Mouse (Mus musculus): ENCODE measurements at regions not wholly inside any gene's neighbourhood (a gene's known extent, or its start where the extent isn't known, plus 50 kb on each side); places are given as distances from the start of the nearest gene placed in this dataset.

DNA sequence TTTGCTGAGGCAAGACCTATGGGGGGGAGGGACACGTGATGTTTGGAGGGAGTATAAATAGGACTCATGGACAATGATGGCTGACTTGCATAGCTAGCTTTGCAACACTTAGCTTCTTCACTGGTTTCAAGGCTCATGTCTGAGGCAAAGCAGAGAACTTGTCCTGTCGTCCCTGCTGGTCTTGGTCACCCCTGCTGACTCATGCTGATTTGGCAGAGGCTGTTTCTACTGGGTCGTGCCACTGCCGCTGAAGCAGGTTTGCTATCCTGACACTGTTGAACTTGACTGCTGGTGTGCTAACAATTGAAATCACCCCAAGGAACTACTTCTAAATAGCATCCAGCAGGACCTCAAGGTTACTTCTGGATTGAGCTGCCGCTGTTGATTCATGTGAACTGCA, 329.0 kb downstream of the Cxcl12 start:
- Histone ChIP-seq H3K36me3 (ENCODE audit: insufficient read depth, low read length) (no peaks in the 10 kb centered on the region), H3K27me3 (ENCODE audit: insufficient read depth, low read length) (no peaks in the 10 kb centered on the region), H3K4me3 (replicated peaks; ENCODE audit: low read depth, low read length) (no peak overlapping the region), H3K4me1 (replicated peaks; ENCODE audit: insufficient read depth, low read length) (no peaks in the 10 kb centered on the region), H3K4me2 (ENCODE audit: low read length) (no peak overlapping the region), H3K9ac (ENCODE audit: low read depth, low read length) (no peak overlapping the region), H3K27ac (no peak overlapping the region), H3K9me3 (replicated peaks; ENCODE audit: low read length) (no peaks in the 10 kb centered on the region)
- TF ChIP-seq CTCF (IDR thresholded peaks at IDR 0.05; ENCODE audit: low read depth) = no peak
- 63% methylated on average over 5 of the region's 5 CpGs for WGBS
- no peak for DNase-seq (ENCODE audit: low spot score)
- no peak for ATAC-seq (replicated peaks; ENCODE audit: low FRiP score, low read depth)

DNA sequence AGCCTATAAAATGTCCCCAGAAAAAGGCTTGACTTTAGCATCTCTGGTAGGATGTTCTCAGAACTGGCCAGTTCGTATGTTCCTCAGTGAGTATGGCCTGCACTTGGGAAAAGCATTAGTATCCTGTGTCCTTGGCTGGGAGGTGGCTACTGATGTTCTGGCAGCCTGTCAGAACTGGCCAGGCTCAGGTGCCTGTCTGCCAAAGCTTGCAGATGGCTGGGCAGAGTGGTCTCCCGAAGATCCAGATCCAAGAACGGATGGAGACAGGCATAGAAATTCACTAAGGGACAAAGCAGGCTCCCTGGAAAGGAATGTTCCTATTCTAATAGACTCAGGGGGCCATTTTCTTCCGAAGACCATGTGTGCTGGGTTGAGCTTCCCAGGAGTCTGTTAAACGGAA, 329.6 kb downstream of the Cxcl12 start:
- no peaks in the 10 kb centered on the region for H3K27me3 ChIP-seq (ENCODE audit: insufficient read depth, low read length)
- no peak overlapping the region for H3K27ac ChIP-seq
- no peaks in the 10 kb centered on the region for H3K9me3 ChIP-seq (replicated peaks; ENCODE audit: low read length)
- no peaks in the 10 kb centered on the region for H3K36me3 ChIP-seq (ENCODE audit: insufficient read depth, low read length)
- WGBS = 92% methylated on average over 5 of the region's 5 CpGs
- TF ChIP-seq CTCF (IDR thresholded peaks at IDR 0.05; ENCODE audit: low read depth) = no peak
- H3K4me2 ChIP-seq (ENCODE audit: low read length) = no peak overlapping the region
- ATAC-seq (replicated peaks; ENCODE audit: low FRiP score, low read depth) (no peak), DNase-seq (ENCODE audit: low spot score) (no peak)
- H3K9ac ChIP-seq (ENCODE audit: low read depth, low read length) = no peak overlapping the region
- H3K4me1 ChIP-seq (replicated peaks; ENCODE audit: insufficient read depth, low read length) = no peaks in the 10 kb centered on the region
- no peak overlapping the region for H3K4me3 ChIP-seq (replicated peaks; ENCODE audit: low read depth, low read length)

- 22% methylated on average over 5 of the region's 5 CpGs for WGBS
- no peak; the same call in 1 of the 2 replicates for ATAC-seq (replicated peaks; ENCODE audit: low FRiP score, low read depth)
Observed at GRCm38 (mm10) chr6:117502346-117502745, 334.0 kb downstream of the Cxcl12 start.

DNA sequence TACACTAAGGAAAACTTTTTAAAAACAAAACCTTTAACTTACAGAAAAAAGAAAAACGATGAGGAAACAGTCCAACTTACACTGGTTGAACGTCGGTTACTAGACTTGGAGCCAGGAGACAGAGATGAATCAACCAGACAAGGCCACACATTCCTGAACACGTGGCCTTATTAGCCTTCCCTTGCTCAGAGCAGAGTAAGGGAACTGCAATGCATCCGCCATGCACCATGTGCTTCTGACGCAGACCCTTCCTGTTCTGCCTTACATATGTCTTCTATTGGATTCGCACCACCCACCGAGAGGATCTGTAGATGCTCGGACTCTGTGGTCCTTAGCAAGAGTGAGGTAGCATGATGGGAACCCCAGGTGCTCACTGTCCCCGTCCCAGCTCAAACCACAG, 336.2 kb upstream of the Zfp637 start:
- Histone ChIP-seq H3K4me1 (replicated peaks; ENCODE audit: insufficient read depth, low read length) (peaks cover 20% of the 10 kb centered on the region), H3K9me3 (replicated peaks; ENCODE audit: low read length) (no peaks in the 10 kb centered on the region), H3K4me2 (ENCODE audit: low read length) (no peak overlapping the region), H3K27me3 (ENCODE audit: insufficient read depth, low read length) (0 out of 2 replicates have a peak, but pooled peaks cover 3% of the 10 kb centered on the region), H3K9ac (ENCODE audit: low read depth, low read length) (no peak overlapping the region), H3K27ac (no peak overlapping the region), H3K4me3 (replicated peaks; ENCODE audit: low read depth, low read length) (no peak overlapping the region), H3K36me3 (ENCODE audit: insufficient read depth, low read length) (no peaks in the 10 kb centered on the region)
- 61% methylated on average over 10 of the region's 10 CpGs for WGBS
- TF ChIP-seq CTCF (IDR thresholded peaks at IDR 0.05; ENCODE audit: low read depth) = no peak
- ATAC-seq (replicated peaks; ENCODE audit: low FRiP score, low read depth) (no peak), DNase-seq (ENCODE audit: low spot score) (peak; percentile 27)

More at GRCm38 (mm10) chr6:117502346-117502745, 334.0 kb downstream of the Cxcl12 start:
- H3K4me2 ChIP-seq (ENCODE audit: low read length) = no peak overlapping the region
- DNase-seq (ENCODE audit: low spot score) = peak; percentile 87
- H3K4me3 ChIP-seq (replicated peaks; ENCODE audit: low read depth, low read length) = no peak overlapping the region
- H3K27me3 ChIP-seq (ENCODE audit: insufficient read depth, low read length) = no peaks in the 10 kb centered on the region
- H3K27ac ChIP-seq = no peak overlapping the region
- H3K36me3 ChIP-seq (ENCODE audit: insufficient read depth, low read length) = no peaks in the 10 kb centered on the region
- no peaks in the 10 kb centered on the region for H3K9me3 ChIP-seq (replicated peaks; ENCODE audit: low read length)
- no peak for TF ChIP-seq CTCF (IDR thresholded peaks at IDR 0.05; ENCODE audit: low read depth)
- no peak overlapping the region for H3K9ac ChIP-seq (ENCODE audit: low read depth, low read length)
- peaks cover 10% of the 10 kb centered on the region for H3K4me1 ChIP-seq (replicated peaks; ENCODE audit: insufficient read depth, low read length)

DNA sequence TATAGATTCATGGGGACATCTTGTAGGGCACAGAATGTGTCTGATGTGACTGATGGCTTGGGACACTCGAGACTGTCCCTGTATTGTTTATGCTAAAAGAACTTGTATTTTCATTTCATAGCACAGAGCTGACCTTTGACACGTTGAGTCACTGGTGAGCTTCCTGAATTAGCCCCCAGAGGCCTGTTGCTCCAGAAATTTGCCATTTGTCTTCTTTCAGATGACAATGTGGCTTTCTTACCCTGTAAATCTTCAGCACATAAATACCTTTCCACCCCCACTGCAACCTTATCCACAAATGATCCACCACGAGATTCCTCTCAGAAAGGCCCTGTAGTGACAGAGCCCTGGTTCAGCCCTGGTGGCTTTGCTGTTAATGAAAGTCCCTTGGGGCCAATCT, 335.5 kb upstream of the Zfp637 start:
- H3K36me3 ChIP-seq (ENCODE audit: insufficient read depth, low read length) = no peaks in the 10 kb centered on the region
- 19% methylated on average over 3 of the region's 3 CpGs for WGBS
- DNase-seq (ENCODE audit: low spot score) = peak; percentile 73
- no peak overlapping the region for H3K4me3 ChIP-seq (replicated peaks; ENCODE audit: low read depth, low read length)
- H3K4me1 ChIP-seq (replicated peaks; ENCODE audit: insufficient read depth, low read length) = peaks cover 20% of the 10 kb centered on the region
- H3K4me2 ChIP-seq (ENCODE audit: low read length) = no peak overlapping the region
- H3K9me3 ChIP-seq (replicated peaks; ENCODE audit: low read length) = no peaks in the 10 kb centered on the region
- TF ChIP-seq CTCF (IDR thresholded peaks at IDR 0.05; ENCODE audit: low read depth) = no peak
- 0 out of 2 replicates have a peak, but pooled peaks cover 3% of the 10 kb centered on the region for H3K27me3 ChIP-seq (ENCODE audit: insufficient read depth, low read length)
- ATAC-seq (replicated peaks; ENCODE audit: low FRiP score, low read depth) = no peak
- H3K27ac ChIP-seq = no peak overlapping the region
- H3K9ac ChIP-seq (ENCODE audit: low read depth, low read length) = no peak overlapping the region

DNA sequence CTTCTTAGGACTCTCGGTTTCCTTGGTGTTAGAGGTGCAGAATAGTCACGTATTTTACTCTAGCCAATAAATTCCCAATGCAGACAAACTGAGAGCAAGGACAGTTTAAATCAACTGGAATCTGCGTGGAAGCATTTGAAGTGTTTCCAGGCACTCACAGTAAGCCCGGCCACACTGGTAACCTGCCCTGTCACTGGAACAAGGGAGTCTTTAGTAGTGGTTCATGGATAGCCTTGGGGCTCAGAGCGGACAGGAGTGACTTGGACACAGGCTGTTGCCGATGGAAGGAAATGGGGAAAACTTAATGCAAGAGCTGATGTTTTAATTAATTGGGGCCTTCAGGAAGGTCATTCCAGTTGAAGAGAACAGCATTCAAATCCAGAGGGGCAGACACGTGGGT, 334.4 kb upstream of the Zfp637 start:
- Histone ChIP-seq H3K27ac (no peak overlapping the region), H3K4me1 (replicated peaks; ENCODE audit: insufficient read depth, low read length) (peaks cover 20% of the 10 kb centered on the region), H3K36me3 (ENCODE audit: insufficient read depth, low read length) (no peaks in the 10 kb centered on the region), H3K9ac (ENCODE audit: low read depth, low read length) (no peak overlapping the region), H3K9me3 (replicated peaks; ENCODE audit: low read length) (no peaks in the 10 kb centered on the region), H3K4me2 (ENCODE audit: low read length) (no peak overlapping the region), H3K4me3 (replicated peaks; ENCODE audit: low read depth, low read length) (no peak overlapping the region), H3K27me3 (ENCODE audit: insufficient read depth, low read length) (0 out of 2 replicates have a peak, but pooled peaks cover 3% of the 10 kb centered on the region)
- no peak for TF ChIP-seq CTCF (IDR thresholded peaks at IDR 0.05; ENCODE audit: low read depth)
- WGBS = 22% methylated on average over 7 of the region's 7 CpGs
- peak; percentile 68 for DNase-seq (ENCODE audit: low spot score)
- no peak for ATAC-seq (replicated peaks; ENCODE audit: low FRiP score, low read depth)

DNA sequence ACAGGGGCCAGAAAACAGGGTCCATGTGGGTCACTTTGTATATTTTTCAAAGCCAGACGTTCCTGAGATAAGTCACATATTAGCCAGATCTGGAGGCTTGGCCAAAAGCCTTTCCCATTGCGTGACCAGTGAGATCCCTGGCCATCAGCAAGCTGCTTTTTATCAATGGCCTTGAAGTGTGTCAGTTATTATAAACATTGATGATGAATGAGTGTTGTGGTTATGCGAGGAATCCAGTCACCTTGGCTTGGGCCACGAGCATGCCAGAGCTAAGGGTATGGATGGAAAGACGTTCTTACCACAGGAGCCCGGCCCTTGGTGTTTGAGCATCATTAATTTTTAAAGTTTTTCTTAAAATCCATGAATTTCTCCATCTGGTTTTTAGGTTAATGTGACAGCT, 332.1 kb upstream of the Zfp637 start:
- Histone ChIP-seq H3K27me3 (ENCODE audit: insufficient read depth, low read length) (0 out of 2 replicates have a peak, but pooled peaks cover 3% of the 10 kb centered on the region), H3K4me3 (replicated peaks; ENCODE audit: low read depth, low read length) (no peak overlapping the region), H3K27ac (0 out of 2 replicates have a peak overlapping the region, but pooled peaks have one; percentile 11), H3K9me3 (replicated peaks; ENCODE audit: low read length) (no peaks in the 10 kb centered on the region), H3K36me3 (ENCODE audit: insufficient read depth, low read length) (no peaks in the 10 kb centered on the region), H3K9ac (ENCODE audit: low read depth, low read length) (no peak overlapping the region), H3K4me2 (ENCODE audit: low read length) (no peak overlapping the region), H3K4me1 (replicated peaks; ENCODE audit: insufficient read depth, low read length) (peaks cover 20% of the 10 kb centered on the region)
- TF ChIP-seq CTCF (IDR thresholded peaks at IDR 0.05; ENCODE audit: low read depth) = no peak
- DNase-seq (ENCODE audit: low spot score) = no peak
- no peak for ATAC-seq (replicated peaks; ENCODE audit: low FRiP score, low read depth)
- 24% methylated on average over 6 of the region's 6 CpGs for WGBS
